Mouse (Mus musculus) spleen, postnatal 14 days (tissue): Measurements from ENCODE around the gene Klk12.

Experiments
- DNase-seq, 2 experiments: peaks; one replicate each; pipeline ENCODE4 v3.0.0; 2021 to 2022; ENCODE audit warnings: low spot score in 2 of 2

Klk12 gene

DNA sequence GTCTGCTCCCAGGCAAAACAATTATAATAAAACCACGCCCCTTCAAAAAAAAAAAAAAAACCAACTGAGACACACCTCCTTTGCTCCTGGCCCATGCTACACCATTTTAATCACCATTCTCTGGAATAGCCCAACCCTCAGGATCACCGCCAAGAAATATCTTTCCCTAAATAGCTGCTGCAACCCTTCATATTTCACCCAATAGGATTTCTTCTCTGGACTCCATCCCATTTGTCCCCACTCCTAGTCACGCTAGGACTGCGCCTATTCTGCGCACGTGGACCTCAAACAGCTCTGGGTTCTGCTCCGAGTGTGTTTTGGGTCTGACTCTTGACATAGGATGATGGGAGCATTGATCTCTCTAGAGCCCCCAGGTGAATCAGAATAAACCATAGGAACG is 27.7 kb downstream of the Klk12 start:
- no peak for DNase-seq

DNA sequence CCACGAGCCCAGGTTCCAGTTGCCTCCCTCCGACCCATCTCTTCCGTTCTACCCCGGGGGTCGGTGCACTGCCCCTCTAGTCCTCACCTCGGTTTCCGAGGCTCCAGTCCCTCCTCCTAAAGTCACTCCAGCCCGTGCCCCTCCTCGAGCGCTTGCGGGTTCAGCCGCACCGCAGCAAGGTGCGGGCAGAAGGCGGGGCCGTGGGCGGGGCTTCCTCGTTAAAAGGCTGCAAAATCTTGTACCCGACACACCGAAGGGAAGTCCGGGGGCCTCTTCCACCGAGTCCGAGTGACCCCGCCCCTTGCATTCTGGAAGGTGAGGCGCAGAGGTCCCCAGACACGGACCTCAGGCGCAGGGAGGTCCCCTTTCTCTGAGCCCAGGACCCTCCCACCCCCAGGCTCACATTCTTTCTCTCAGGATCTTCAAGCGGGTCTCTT is 28.7 kb downstream of the Klk12 start, which contains the start of gene Klk8:
Gene Klk8 (plus strand): TSS at position 245 of the 437 bp plus-strand sequence.
- DNase-seq: peak in 1 of 2 experiments; percentile 4

- no peak for DNase-seq
These were observed 29.3 kb downstream of the Klk12 start for GRCm38 (mm10) chr7:43797844-43798462.

DNA sequence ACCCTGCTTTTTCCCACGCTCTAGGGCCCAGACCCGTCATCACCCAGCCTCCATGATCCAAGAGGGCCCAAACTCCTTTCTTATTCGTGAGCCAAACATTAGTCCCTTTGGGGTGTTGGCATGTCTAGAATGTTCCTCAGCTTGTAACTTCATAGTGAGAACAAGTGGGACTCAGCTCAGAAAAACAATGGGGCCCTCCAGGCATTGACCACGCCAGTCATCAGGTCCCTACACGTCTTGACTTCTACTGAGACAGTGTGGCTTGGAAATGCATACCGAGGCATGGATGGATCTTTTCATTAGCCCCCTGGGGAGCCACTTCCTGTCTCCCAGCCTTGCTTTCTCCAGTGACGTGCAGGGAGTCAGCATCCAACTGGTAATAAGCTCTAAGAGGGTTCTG is 31.2 kb downstream of the Klk12 start:
- no peak for DNase-seq

DNA sequence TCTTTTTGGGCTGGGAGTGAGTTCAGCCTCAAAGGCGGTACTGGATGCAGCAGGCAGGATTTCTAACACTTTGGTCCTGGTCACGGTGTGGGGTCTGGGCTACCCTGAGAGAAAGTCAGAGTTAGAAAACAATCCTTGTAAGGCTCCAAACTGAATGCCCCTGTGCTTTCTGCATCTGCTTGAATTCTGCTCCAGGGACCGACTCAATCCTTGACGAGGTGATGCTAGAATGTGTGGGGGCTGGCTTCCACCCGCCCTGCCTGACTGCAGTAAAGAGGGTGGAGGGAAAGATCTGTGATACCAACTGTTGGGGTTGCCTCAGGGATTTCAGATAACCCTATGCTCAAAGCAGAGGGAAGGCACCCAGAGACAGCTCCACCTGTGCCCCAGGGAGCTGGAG is 42.3 kb downstream of the Klk12 start, which contains the start of gene Klk7:
Gene Klk7 (plus strand): TSS at position 301 of the 400 bp plus-strand sequence.
- DNase-seq: no peak

- no peak for DNase-seq
These were observed 46.5 kb downstream of the Klk12 start for GRCm38 (mm10) chr7:43815211-43815610.

- no peak for DNase-seq
These were observed 48.0 kb downstream of the Klk12 start for GRCm38 (mm10) chr7:43816746-43817145.

- no peak for DNase-seq
These were observed 52.9 kb downstream of the Klk12 start for GRCm38 (mm10) chr7:43821581-43821980.
